Mouse (Mus musculus) lung, adult 18-20 months (tissue): ENCODE results near the gene Ubl3.
A peak's percentile ranks its signal among the peaks of the same experiment; 100 is the strongest.

ENCODE experiments used
- DNase-seq, 2 experiments: peaks; one replicate each; pipeline ENCODE4 v3.0.0; 2022; ENCODE audit warnings: mixed read lengths in 2 of 2

Gene Ubl3

DNA sequence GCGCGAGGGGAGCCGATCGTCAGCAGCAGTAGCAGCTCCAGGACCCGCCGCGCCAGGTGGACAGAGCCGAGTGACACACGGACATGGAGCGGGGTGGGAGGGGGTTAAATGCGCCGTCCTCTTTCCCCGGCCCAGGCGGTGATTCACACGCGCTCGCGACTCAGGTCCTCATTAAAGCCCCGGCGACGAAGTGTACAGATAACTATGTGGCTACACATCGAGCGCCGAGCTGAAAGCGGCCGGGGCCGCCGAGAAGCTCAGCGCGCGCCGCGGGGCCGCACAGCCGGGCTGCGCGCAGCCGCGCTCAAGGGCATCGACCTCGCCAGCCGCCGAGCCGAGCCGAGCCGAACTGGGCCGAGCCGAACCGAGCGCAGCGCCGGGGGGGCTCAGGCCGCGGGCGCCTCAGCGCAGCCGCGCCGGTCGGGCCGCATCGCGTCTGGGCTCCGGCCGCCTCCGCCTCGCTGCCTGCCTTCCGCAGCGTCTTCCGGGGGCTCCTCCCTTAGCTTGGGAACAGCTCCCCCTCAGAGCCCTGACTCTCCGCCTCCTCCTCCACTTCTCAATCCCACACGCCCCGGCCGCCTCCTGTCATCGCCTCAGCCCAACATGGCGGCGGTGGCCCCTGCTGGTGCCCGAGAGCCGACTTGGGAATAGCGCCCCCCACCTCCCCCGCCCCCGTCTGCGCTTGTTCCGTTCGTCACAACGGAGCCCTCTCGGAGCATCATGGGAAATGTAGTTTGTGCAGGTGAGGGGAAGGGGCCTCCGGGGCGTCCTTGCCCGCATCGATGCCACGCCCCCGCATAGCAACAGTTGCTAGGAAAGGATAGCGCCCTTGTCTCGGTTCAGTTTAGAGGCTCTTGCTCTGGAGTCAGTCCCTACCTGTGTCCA is at the start of gene Ubl3:
Gene Ubl3, minus strand, starts transcription at position 603 of the 885 bp plus-strand sequence.
- DNase-seq, result peak; percentile 95 to 96

DNA sequence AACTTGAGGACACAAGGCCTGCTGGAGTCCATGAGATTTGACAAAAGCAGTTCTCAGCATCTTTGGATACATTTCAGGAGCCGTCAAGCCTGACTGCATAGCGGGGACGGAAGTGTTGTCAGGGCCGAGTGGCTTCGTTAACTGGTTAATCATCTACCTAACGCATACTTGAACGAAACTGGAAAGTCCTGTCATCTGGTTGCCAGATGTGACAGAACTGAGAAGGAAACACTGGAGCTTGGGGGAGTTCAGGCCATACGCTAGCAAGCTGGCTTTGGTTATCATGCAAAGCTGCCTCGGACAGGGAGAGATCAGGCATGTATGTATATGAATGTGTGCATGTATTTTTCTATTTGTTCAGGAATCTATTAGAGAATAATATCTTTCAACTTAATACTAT is 45.8 kb upstream of the Ubl3 start:
- peak; percentile 38 to 65 for DNase-seq

DNA sequence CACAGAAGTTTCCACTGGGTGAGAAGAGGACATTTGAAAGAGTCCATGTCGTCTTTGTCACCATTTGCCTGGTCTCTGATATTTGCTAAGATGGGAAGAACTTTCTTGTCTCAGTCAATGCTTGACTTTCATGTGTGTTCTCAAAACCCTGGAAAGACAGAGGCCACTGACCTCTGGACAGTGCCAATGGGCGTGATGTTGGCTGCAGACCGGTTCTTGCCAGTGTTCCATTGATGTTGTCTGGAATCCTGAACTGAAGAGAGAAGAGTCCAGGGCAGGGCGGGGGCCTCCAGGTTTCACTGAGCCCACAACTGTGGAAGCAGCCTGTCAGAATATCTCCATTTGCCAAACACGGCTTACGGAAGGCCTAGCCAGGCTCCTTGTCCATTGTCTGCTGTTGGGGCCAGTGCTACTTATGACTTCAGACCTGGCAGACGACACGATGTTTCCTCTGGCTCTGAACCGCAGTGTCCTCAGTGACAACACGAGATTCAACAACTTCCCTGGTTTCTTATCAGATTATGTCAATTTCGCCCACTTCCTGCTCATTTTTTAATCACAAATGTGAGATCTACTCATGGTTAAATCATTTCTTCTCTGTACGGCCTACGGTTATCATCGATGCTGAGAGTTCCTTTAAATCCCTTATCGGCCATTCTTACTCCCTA is 43.6 kb upstream of the Ubl3 start:
- no peak for DNase-seq

DNA sequence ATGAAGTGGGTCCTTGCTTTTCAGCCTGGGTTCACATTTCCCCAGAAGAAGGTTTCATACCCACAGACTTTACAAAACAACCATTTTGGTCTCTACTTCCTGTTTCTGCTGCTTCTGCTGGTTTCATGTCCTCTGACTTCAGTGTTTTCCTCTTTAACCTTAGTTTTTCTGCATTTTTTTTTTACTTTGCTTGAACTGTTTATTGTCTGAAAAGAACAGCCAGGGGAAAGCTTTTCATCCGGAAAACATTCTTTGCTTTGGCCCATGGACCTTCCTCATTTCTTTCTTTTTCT is 42.8 kb upstream of the Ubl3 start:
- DNase-seq, result no peak

DNA sequence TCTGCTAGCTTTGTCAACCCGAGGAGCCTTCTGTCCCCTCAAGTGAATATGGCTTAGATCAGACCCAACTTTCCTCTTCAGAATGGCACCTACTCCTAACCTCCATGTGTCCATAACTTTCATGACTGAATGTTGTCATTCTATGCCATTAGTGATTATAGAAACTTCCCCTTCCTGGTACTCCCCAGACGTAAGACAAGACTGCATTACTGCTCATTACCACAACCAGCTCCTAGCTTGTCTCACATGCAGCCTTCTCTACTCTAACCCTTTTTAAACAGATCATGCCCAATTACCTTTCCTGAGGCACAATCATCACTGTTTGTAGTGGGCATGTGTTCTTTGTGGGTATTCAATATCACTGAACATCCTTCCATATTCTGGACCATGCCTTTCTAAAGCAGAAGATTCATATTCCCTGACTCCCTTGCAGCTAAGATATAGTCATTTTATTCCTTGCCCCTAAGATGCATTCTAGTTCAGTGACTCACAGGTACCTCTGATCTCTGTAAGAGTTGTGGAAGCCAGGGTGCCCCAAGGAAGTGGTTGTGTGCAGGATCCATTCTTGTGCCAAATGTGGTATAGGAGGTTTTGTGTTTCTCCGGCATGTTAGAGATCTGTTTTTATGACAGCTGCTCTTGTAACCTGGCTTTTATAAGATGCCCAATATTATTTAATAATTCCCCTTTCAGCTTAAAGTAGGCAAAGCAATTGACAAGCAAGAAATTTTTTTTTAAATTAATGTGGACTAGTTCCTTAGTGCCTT is 42.3 kb upstream of the Ubl3 start:
- no peak for DNase-seq

DNA sequence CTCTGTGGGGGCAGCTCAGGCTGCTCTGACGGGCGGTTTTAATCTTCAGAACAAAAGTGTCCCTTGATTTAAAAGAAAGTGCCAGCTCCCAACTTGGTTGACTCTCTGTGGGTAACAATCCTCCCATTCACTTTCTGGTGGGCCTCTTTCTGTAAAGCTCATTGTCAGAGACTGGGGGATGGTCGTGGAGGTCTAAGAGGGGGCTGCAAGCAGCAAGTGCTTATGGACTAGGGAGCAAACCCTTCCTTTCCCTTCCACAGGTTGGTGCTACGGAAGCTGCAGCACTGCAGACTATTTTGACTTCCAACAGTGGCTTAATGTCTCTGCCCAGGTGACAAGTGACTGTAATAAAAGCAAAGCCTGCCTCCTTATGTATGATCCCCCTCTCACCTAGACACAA is 41.0 kb upstream of the Ubl3 start:
- DNase-seq, result no peak

DNA sequence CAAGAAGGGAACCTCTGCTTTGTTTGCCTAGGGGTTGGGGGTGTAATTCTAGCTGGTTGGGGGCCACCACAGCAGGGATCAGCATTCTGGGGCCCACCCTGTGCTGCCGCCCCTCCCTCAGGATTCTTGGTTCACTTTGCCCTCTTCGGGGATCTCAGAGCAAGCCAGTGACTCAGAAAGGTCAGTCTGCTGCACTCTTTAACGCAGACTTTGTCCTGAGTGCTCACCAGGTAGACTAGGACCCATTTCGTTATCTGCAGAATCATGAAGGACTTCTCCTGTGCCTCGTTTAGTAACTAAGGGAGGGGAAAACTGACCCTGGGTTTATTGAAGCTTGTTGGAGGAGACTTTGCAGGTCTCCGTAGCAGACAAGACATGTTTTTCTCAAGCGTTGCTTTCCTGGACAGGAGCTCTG is 38.9 kb upstream of the Ubl3 start:
- no peak for DNase-seq

DNA sequence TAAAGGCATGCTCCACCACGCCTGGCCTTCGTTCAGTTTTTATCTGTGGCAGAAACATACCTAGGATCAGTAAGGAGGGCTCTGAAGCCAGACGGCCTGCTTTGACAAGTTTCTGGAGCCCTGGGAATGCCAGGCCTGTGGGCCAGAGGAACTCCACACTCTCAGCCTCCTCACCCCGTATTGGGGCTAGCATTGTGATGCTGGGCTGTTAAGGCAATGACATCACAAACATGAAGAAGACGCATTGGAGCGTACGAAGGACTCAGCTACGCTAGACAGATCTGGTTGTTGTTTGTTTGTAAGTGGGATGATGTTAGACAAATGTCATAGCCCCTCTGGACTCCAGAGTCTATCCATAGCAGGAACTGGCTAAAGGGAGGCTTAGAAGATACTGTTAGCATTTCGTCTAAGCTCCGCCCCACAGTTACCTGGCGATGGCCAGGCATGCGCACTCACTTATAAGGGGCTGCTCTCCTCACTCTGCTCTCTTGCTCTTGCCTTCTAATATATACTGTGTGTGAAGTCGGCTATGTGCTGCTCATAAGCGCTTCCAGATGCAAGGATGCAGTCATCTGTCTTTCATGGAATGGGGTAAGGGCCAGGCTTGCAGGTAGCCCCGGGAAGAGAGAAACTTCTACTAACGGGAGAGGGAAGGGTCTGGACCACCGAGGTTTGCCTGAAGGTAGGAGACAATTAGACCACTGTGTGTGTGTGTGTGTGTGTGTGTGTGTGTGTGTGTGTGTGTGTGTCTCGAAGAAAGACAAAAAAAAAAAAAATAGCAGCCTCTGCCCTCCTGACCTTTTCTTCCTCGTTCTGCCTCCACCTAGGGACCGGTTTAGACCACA is 38.2 kb upstream of the Ubl3 start:
- DNase-seq, result no peak

DNA sequence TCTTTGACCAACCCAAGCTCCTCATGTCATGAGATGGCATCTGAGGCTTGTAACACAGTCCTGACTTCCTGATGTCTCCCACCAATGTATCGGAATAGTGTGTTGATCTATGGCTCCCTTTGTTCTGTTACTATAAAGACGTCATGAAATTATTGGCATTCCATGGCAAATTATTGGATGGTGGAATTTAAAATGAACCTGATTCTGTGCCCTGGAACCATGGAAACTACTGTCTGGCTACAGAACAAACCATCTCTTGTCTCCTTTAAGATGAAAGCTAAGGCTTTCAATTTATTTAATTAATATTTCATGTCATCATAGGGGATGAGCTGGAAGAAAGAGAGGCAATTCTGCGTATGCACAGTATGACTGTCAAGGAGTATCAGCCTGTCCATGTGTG is 36.4 kb upstream of the Ubl3 start:
- no peak for DNase-seq

DNA sequence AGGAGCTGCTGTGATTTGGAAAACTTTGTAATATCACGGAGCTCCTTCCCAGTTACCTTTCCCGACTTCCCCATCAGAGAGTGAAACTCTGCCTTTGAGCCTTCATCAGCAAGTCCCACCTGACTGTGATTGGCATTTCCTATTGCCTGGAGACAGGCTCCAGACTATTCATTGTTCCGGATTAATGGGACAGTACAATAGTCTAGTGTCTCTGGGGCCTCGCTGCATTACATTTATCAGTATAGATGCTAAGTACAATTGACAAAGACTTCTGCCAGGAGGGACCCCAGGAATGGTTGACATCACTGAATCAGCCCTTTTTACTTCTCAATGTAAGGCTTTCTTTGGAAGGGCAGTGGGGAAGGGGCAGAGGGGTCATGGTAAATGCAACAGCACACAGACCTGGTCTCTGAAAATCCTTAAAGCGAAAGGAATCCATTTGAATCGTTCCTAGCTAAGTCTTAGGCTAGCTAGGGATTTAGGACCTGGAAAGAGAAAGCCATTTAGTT is 35.6 kb upstream of the Ubl3 start:
- no peak for DNase-seq

DNA sequence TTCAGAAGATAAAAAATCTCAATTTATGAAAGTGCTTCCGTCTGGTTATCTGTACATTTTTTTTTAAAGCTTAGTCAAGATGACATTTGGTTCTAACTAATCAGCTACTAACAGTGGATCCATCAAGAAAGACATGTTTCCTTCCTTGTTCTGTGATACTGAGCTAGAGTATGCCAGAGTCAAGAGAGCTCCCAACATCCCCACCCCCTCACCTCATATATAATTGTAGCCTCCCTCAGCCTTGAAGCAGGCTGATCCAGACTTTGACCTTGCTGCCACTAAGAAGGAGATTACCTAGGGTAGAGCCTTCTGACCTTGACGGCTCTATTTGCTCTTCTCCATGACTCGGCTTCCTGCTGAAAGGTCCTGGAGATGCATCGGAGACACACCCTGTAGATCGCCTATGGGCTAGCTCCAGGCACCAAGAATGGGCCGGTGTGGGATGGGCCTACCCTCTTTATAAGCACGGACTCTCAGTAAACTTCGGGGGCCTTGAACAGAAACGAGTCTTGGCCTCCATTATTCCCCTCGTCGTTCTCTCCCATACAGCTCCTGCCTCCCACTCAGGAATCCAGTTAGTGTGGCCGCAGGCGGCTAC is 27.9 kb upstream of the Ubl3 start:
- no peak for DNase-seq

DNA sequence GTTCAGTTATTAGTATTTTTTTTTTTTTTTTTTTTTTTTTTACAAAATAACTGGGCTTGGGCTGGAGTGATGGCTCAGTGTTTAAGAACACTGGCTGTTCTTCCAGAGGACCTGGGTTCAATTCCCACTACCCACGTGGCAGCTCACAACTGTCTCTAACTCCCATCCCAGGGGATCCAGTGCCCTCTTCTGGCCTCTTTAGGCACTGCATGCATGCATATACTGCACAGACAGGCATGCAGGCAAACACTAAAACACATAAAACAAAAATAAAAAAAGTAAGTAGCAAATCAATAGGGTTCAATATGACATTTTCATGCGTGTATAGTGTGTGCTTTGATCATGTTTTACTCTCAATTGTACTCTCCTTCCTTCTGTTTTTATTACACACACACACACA is 26.6 kb upstream of the Ubl3 start:
- no peak for DNase-seq

DNA sequence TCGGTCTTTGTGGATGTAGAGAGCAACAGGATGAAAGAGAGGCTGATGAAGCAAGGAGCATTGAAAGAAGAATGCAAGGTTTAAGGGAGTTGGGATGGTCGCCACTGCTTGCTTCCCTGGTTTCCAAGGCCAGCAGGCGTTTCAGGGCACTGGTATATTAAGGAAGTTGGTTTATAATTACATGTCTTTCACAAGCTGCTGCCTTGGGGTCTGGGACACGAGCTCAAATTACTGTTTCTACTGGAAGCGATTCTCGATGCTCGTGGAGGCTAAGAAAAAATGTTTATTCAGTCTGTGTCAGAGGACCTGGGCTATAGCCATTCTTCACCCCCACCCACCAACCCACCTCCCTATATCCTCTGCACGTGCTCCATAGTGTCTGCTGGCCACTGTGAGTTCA is 25.8 kb upstream of the Ubl3 start:
- no peak for DNase-seq

DNA sequence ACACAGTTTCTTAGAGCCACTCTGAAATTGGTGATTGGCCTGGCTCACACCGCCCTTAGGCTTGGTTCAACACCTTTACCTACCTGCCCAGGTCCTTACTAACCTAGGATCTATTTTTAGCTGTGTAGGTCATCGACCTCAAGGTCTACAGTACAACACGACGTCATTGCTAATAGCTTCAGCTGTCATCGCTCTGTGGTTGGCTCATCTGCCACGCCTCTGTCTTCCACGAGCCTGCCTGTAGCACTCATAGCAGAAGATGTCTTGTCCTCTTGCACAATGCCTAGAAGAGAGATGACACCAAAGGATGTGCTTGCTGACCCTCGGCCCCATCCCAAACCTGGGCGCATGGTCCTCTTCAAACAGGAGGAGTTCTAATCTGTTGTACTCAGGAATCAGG is 24.7 kb upstream of the Ubl3 start:
- DNase-seq, result no peak

DNA sequence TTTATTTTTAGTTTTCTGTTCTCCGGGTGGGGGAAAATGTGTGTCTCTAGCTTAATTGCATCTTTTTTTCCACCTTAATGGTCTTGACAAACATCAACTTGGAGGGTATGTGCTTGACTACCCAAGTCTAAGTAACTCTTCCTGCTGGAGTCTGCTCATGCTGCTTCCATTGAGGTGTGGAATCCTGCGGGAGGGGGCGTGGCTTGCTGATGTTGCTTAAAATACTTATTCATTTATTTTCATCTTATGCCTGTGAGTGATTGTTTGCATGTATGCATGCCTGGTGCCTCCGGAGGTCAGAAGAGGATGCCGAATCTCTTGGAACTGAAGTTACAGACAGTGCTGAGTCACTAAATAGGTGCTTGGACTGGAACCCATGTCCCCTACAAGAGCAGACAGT is 22.6 kb upstream of the Ubl3 start:
- DNase-seq, result no peak

DNA sequence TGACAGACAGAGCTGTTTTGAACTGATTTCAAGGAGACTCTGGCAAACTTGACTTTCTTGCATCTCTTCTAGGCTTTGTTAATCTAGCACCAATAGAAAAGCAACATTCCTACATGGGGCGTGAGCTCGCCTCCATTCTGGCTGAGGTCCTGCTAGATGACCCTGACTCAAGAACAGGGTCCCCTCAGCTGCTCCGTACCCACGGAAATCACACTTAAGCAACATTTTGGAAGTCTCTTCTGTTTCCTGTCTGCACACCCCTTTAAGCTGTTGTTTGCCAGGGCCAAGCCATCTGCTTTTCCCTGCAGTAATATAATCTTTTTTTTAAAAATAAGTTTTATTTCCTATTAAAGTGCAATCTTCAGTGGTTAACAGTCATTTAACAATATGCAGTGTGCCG is 20.1 kb upstream of the Ubl3 start:
- no peak for DNase-seq

DNA sequence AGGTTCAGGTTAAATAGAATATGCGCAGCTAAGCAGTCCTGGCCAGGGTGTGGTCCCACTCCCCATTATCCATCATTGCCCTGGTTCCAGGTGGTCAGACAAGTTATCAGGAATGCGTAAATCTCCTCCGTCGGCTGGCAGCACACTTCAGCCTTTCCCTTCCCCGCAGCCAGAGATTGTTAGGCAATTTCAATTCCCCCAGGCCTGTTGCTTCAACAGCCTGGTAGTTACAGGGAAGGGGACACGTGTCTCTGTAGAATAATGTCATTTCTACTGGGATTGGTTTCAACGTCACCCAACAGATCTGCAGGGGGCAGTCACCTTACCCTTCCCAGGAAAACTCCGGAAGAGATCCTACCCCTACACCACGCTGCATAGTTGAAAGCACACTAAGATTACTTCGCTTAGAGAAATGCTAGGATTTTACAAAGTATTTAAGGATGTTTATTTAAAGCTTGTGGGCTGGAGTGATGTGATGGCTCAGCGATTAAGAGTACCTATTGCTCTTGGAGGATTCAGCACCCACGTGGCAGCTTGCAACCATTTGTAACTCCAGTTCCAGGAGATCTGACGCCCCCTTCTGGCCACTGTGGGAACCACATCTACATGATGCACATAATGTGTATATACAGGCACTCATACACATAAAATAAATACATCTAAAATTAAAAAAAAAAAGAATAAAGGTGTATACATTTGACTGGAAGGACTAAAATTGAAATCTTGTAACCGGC is 18.1 kb upstream of the Ubl3 start:
- DNase-seq, result no peak

DNA sequence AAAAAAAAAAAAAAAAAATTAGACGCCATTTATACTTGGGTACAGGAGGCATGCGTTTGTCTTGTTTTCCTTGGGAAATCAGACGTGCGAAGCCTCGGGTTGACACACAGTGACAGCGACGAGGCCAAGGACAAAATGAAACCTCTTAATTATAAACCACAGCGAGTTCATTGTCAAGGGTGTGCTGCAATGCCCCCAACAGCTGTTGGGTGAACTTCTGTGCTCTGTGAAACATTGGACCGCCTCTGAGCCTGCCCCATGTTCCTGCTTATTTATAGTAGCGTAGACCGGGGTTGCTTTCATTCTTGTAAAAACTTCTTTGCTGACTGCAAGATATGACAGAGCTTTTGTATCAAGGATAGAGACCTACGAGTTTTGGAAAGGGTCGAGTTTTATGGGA is 16.9 kb upstream of the Ubl3 start:
- peak; percentile 42 to 57 for DNase-seq

DNA sequence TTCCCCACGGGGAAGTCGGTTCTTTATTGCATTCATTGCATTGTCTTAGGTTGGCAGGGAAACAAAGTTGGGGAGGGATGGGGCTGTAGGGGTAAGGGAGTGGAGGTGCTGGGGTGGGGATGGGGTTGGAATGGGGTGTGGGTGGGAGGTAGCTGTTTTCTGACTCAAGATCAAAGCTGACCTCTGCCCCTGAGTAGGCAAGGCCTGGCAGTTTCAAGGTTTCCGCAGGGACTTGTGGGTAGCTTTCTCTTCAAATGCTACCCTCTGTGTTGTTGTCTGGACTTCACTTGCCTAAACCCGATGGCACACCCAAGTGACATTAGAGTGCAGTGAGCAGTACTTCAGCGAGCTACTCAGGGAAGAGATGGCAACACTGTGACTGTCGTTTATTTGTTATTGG is 13.0 kb upstream of the Ubl3 start:
- no peak for DNase-seq

DNA sequence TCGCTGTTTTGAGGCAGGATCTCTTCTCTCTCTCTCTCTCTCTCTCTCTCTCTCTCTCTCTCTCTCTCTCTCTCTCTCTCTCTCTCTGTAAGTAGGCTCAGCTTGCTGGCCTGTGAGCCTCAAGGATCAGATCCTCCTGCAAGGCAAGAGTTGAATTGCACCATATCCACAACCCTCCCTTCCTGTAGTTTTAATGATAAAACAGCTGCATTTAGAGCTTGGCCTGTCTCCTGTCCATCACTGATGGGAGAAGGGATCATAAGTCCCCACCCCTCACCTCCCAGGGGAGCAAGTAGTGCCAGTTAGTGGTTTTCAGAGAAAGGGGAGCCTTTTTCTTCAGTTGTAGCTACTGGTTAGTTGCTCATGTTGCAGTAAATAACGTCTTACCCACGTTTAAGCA is 11.5 kb upstream of the Ubl3 start:
- DNase-seq, result no peak

DNA sequence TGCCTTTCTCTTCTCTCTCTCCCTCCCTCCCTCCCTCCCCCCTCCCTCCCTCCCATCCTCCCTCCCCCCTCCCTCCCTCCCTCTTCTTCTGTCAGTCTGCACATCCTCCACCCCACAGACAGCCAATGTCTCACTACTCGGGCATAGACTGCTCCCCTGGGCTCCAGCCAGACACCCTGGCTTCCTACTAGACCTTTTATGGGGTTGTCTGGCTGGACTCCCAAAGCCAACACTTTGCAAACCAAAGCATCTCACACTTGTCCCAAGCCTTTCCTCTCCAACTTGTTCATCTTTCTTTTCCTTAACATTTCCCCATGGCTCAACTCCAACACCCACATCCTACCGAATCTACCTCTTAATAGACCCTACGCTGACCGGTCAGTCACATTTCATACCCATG is 10.7 kb upstream of the Ubl3 start:
- no peak for DNase-seq

DNA sequence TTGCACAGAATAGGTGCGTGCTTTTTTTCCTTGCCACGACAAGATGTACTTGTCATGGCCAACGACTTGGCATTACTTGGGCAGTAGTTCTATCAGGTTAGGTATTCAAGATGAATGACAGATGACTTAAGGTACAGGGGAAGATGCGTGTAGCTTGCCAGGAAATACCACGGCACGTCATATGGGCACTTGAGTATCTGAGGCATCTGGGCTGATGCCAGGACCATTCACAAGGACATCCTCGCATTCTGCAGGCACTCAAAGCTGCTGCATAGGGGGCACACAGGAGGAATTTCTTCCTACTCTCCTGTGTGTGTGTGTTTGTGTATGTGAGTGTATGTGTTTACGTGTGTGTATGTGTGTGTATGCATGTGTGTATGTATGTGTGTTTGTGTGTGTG is 9.6 kb upstream of the Ubl3 start:
- DNase-seq, result peak in 1 of 2 experiments; percentile 44
